Mouse (Mus musculus): ENCODE data around the gene 9530077C05Rik. TPM values are rescaled to one million over a fixed set of nuclear protein-coding genes. Genes with fewer than 3 reads are reported as not detected.

The 9530077C05Rik gene
- polyA plus RNA-seq (2012; ENCODE audit: insufficient read depth, insufficient read length, missing spikeins), result not detected in 2 replicates

GRCm38 (mm10) chr9:22411002-22411857 is at the start of gene 9530077C05Rik:
TSS of gene 9530077C05Rik (plus strand) at chr9:22411513.
- Histone ChIP-seq H3K27ac (replicated peaks; ENCODE audit: low read depth, low read length) (no peak within 1 kb of the TSS), H3K4me3 (ENCODE audit: insufficient read depth, low read depth, low read length) (peak within 1 kb of the TSS; percentile 76)

GRCm38 (mm10) chr9:22366221-22366620 is 45.1 kb upstream of the 9530077C05Rik start:
- H3K4me1 ChIP-seq (ENCODE audit: control insufficient read depth, insufficient read depth, insufficient read length, low read length), result peaks cover 4% of the 10 kb centered on the region; the same call in 1 of the 2 replicates
- H3K27ac ChIP-seq (replicated peaks; ENCODE audit: low read depth, low read length), result no peak overlapping the region
- H3K4me3 ChIP-seq (ENCODE audit: insufficient read depth, low read depth, low read length), result no peak overlapping the region

More at GRCm38 (mm10) chr9:22411002-22411857, at the start of gene 9530077C05Rik:
- H3K4me1 ChIP-seq (ENCODE audit: control insufficient read depth, insufficient read depth, insufficient read length, low read length), result no peaks in the 10 kb centered on the region

- Histone ChIP-seq H3K4me1 (ENCODE audit: control insufficient read depth, insufficient read depth, insufficient read length, low read length) (peaks cover 4% of the 10 kb centered on the region; the same call in 1 of the 2 replicates), H3K4me3 (ENCODE audit: insufficient read depth, low read depth, low read length) (no peak overlapping the region), H3K27ac (replicated peaks; ENCODE audit: low read depth, low read length) (no peak overlapping the region)
Measured at GRCm38 (mm10) chr9:22366621-22367020, 44.7 kb upstream of the 9530077C05Rik start.

- H3K4me3 ChIP-seq (ENCODE audit: insufficient read depth, low read depth, low read length), result peak overlapping the region; percentile 46
- H3K27ac ChIP-seq (replicated peaks; ENCODE audit: low read depth, low read length), result peak overlapping the region; percentile 62
Measured at GRCm38 (mm10) chr9:22368030-22368429, 43.3 kb upstream of the 9530077C05Rik start.

GRCm38 (mm10) chr9:22372760-22373159 is 38.6 kb upstream of the 9530077C05Rik start:
- H3K4me3 ChIP-seq (ENCODE audit: insufficient read depth, low read depth, low read length), result no peak overlapping the region
- H3K27ac ChIP-seq (replicated peaks; ENCODE audit: low read depth, low read length), result no peak overlapping the region
- no peaks in the 10 kb centered on the region for H3K4me1 ChIP-seq (ENCODE audit: control insufficient read depth, insufficient read depth, insufficient read length, low read length)

More at GRCm38 (mm10) chr9:22368030-22368429, 43.3 kb upstream of the 9530077C05Rik start:
- H3K4me1 ChIP-seq (ENCODE audit: control insufficient read depth, insufficient read depth, insufficient read length, low read length), result peaks cover 4% of the 10 kb centered on the region; the same call in 1 of the 2 replicates

- Histone ChIP-seq H3K4me3 (ENCODE audit: insufficient read depth, low read depth, low read length) (no peak overlapping the region), H3K4me1 (ENCODE audit: control insufficient read depth, insufficient read depth, insufficient read length, low read length) (no peaks in the 10 kb centered on the region), H3K27ac (replicated peaks; ENCODE audit: low read depth, low read length) (no peak overlapping the region)
Measured at GRCm38 (mm10) chr9:22376086-22376485, 35.2 kb upstream of the 9530077C05Rik start.

GRCm38 (mm10) chr9:22385890-22386289 is 25.4 kb upstream of the 9530077C05Rik start:
- Histone ChIP-seq H3K4me3 (ENCODE audit: insufficient read depth, low read depth, low read length) (no peak overlapping the region), H3K4me1 (ENCODE audit: control insufficient read depth, insufficient read depth, insufficient read length, low read length) (no peaks in the 10 kb centered on the region), H3K27ac (replicated peaks; ENCODE audit: low read depth, low read length) (no peak overlapping the region)

- no peak overlapping the region for H3K27ac ChIP-seq (replicated peaks; ENCODE audit: low read depth, low read length)
- no peaks in the 10 kb centered on the region for H3K4me1 ChIP-seq (ENCODE audit: control insufficient read depth, insufficient read depth, insufficient read length, low read length)
- H3K4me3 ChIP-seq (ENCODE audit: insufficient read depth, low read depth, low read length), result no peak overlapping the region
Measured at GRCm38 (mm10) chr9:22387901-22388300, 23.4 kb upstream of the 9530077C05Rik start.

GRCm38 (mm10) chr9:22388401-22388980 is 22.8 kb upstream of the 9530077C05Rik start:
- Histone ChIP-seq H3K27ac (replicated peaks; ENCODE audit: low read depth, low read length) (no peak overlapping the region), H3K4me1 (ENCODE audit: control insufficient read depth, insufficient read depth, insufficient read length, low read length) (no peaks in the 10 kb centered on the region), H3K4me3 (ENCODE audit: insufficient read depth, low read depth, low read length) (peak overlapping the region; percentile 71)

- H3K27ac ChIP-seq (replicated peaks; ENCODE audit: low read depth, low read length), result peak within 1 kb of the TSS; percentile 88
- H3K4me1 ChIP-seq (ENCODE audit: control insufficient read depth, insufficient read depth, insufficient read length, low read length), result no peaks in the 10 kb centered on the region
- peak within 1 kb of the TSS; percentile 93 for H3K4me3 ChIP-seq (ENCODE audit: insufficient read depth, low read depth, low read length)
Measured at GRCm38 (mm10) chr9:22389021-22389476, 22.3 kb upstream of the 9530077C05Rik start, which contains the start of gene Anln. TSS of gene Anln (minus strand) at chr9:22389188.

- H3K27ac ChIP-seq (replicated peaks; ENCODE audit: low read depth, low read length), result no peak overlapping the region
- peak overlapping the region; percentile 93 for H3K4me3 ChIP-seq (ENCODE audit: insufficient read depth, low read depth, low read length)
- H3K4me1 ChIP-seq (ENCODE audit: control insufficient read depth, insufficient read depth, insufficient read length, low read length), result no peaks in the 10 kb centered on the region
Measured at GRCm38 (mm10) chr9:22389736-22390245, 21.5 kb upstream of the 9530077C05Rik start.

GRCm38 (mm10) chr9:22390390-22390789 is 20.9 kb upstream of the 9530077C05Rik start:
- Histone ChIP-seq H3K4me3 (ENCODE audit: insufficient read depth, low read depth, low read length) (no peak overlapping the region), H3K27ac (replicated peaks; ENCODE audit: low read depth, low read length) (no peak overlapping the region), H3K4me1 (ENCODE audit: control insufficient read depth, insufficient read depth, insufficient read length, low read length) (no peaks in the 10 kb centered on the region)

GRCm38 (mm10) chr9:22394725-22395124 is 16.6 kb upstream of the 9530077C05Rik start:
- Histone ChIP-seq H3K27ac (replicated peaks; ENCODE audit: low read depth, low read length) (no peak overlapping the region), H3K4me3 (ENCODE audit: insufficient read depth, low read depth, low read length) (no peak overlapping the region), H3K4me1 (ENCODE audit: control insufficient read depth, insufficient read depth, insufficient read length, low read length) (no peaks in the 10 kb centered on the region)

GRCm38 (mm10) chr9:22399021-22399420 is 12.3 kb upstream of the 9530077C05Rik start:
- Histone ChIP-seq H3K4me3 (ENCODE audit: insufficient read depth, low read depth, low read length) (no peak overlapping the region), H3K27ac (replicated peaks; ENCODE audit: low read depth, low read length) (no peak overlapping the region), H3K4me1 (ENCODE audit: control insufficient read depth, insufficient read depth, insufficient read length, low read length) (no peaks in the 10 kb centered on the region)

- Histone ChIP-seq H3K27ac (replicated peaks; ENCODE audit: low read depth, low read length) (no peak overlapping the region), H3K4me1 (ENCODE audit: control insufficient read depth, insufficient read depth, insufficient read length, low read length) (no peaks in the 10 kb centered on the region), H3K4me3 (ENCODE audit: insufficient read depth, low read depth, low read length) (no peak overlapping the region)
Measured at GRCm38 (mm10) chr9:22402001-22402400, 9.3 kb upstream of the 9530077C05Rik start.

Data from brown adipose tissue, adult 24 weeks (tissue).